Mouse (Mus musculus) intestine, embryonic 16.5 days (tissue): ENCODE data around the gene Mien1. TPM values are rescaled to one million over a fixed set of nuclear protein-coding genes. Genes with fewer than 3 reads are reported as not detected.

Source experiments
- ATAC-seq: fragments of 200-750 bp; cut with Nextera tagmentation; 2 replicates; pipeline ENCODE4 v1.8.0; 2017; ENCODE audit warnings: moderate TSS enrichment, moderate library complexity
- H3K27ac ChIP-seq: fragments of 300-500 bp; sonication (generic); 2 replicates; pipeline ENCODE4 v1.5.1; 2014; ENCODE audit warnings: mild to moderate bottlenecking, low read length
- H3K27me3 ChIP-seq: fragments of 300-500 bp; sonication (generic); replicated peaks from 2 replicates; pipeline ENCODE4 v1.6.1; 2014; ENCODE audit warnings: low read length, control low read depth, mixed read lengths; ENCODE audit not compliant: control insufficient read depth, insufficient read depth
- H3K36me3 ChIP-seq: fragments of 300-500 bp; sonication (generic); 2 replicates; pipeline ENCODE4 v1.6.1; 2014; ENCODE audit warnings: low read length, control low read depth; ENCODE audit not compliant: control insufficient read depth, insufficient read depth
- H3K4me1 ChIP-seq: fragments of 300-500 bp; sonication (generic); 2 replicates; pipeline ENCODE4 v1.6.1; 2014; ENCODE audit warnings: low read length, control low read depth, mixed read lengths; ENCODE audit not compliant: control insufficient read depth, insufficient read depth
- H3K4me2 ChIP-seq: fragments of 300-500 bp; sonication (generic); 2 replicates; pipeline ENCODE4 v1.6.1; 2014; ENCODE audit warnings: low read depth, low read length, control low read depth
- H3K4me3 ChIP-seq: fragments of 300-500 bp; sonication (generic); 2 replicates; pipeline ENCODE4 v1.5.1; 2014; ENCODE audit warnings: mild to moderate bottlenecking, low read length
- H3K9ac ChIP-seq: fragments of 300-500 bp; sonication (generic); 2 replicates; pipeline ENCODE4 v1.6.1; 2014; ENCODE audit warnings: low read depth, low read length
- H3K9me3 ChIP-seq: fragments of 300-500 bp; sonication (generic); 2 replicates; pipeline ENCODE4 v1.6.1; 2016; ENCODE audit warnings: low read length, control low read depth; ENCODE audit not compliant: control insufficient read depth
- WGBS: fragments of 180-500 bp; shearing (Covaris S2); extraction: QIAGEN DNeasy Blood & Tissue Kit; methylation state at CpG from one replicate; pipeline ENCODE4 v1.1.7; 2014; 5-methylcytosine and 5-hydroxymethylcytosine counted together
- polyA plus RNA-seq: library from polyadenylated mRNA; unstranded; fragments of >200 nt; fragmentation: Nextera tagmentation; extraction: Ambion mirVana; gene quantifications from 2 replicates; pipeline ENCODE4 v1.2.1, GENCODE M21; 2015

Gene Mien1
- polyA plus RNA-seq, 1 experiment from 2014 or later = 279 TPM

GRCm38 (mm10) chr11:98388282-98388681 lies 50.5 kb downstream of the Mien1 start:
- WGBS = 75% methylated on average over 10 of the region's 10 CpGs
- no peak for ATAC-seq
- Histone ChIP-seq H3K9ac (no peak overlapping the region), H3K27me3 (peaks cover 17% of the 10 kb centered on the region), H3K4me3 (no peak overlapping the region), H3K36me3 (no peaks in the 10 kb centered on the region), H3K4me2 (no peak overlapping the region), H3K27ac (no peak overlapping the region), H3K4me1 (peaks cover 24% of the 10 kb centered on the region), H3K9me3 (no peaks in the 10 kb centered on the region)

Other genes starting within 250 kb of the Mien1 start
- 50.3 and 52.4 TPM in 2 replicates for gene Med1, start 245.7 kb downstream of the Mien1 start, polyA plus RNA-seq
- 6.2 and 6.5 TPM in 2 replicates for gene Cdk12, start 235.9 kb downstream of the Mien1 start, polyA plus RNA-seq
- 0.05 TPM in 1 of 2 replicates, not detected in the other for gene Neurod2, start 109.3 kb downstream of the Mien1 start, polyA plus RNA-seq
- gene Ppp1r1b, start 90.6 kb downstream of the Mien1 start, polyA plus RNA-seq = 91.7 and 92.3 TPM in 2 replicates
- gene Stard3, start 80.6 kb downstream of the Mien1 start, polyA plus RNA-seq = 44.8 and 44.9 TPM in 2 replicates
- 0.28 TPM in 1 of 2 replicates, not detected in the other for gene Tcap, start 55.2 kb downstream of the Mien1 start, polyA plus RNA-seq
- 0.16 TPM in 1 of 2 replicates, not detected in the other for gene Pnmt, start 52.5 kb downstream of the Mien1 start, polyA plus RNA-seq
- 19.5 and 20.4 TPM in 2 replicates for gene Pgap3, start 38.5 kb downstream of the Mien1 start, polyA plus RNA-seq
- 33.8 and 37.5 TPM in 2 replicates for gene Erbb2, start 26.5 kb downstream of the Mien1 start, polyA plus RNA-seq
- gene Grb7, start 7.4 kb upstream of the Mien1 start, polyA plus RNA-seq = 87.1 and 87.3 TPM in 2 replicates
- gene Ikzf3, start 107.0 kb upstream of the Mien1 start, polyA plus RNA-seq = 0.23 and 0.24 TPM in 2 replicates
- gene Zpbp2, start 112.1 kb upstream of the Mien1 start, polyA plus RNA-seq = 0.92 and 1.0 TPM in 2 replicates
- gene Ormdl3, start 148.4 kb upstream of the Mien1 start, polyA plus RNA-seq = 62.9 and 65.2 TPM in 2 replicates
- gene Lrrc3c, start 159.3 kb upstream of the Mien1 start, polyA plus RNA-seq = not detected in 2 replicates
- 0.33 and 0.57 TPM in 2 replicates for gene Gm12355, start 186.7 kb upstream of the Mien1 start, polyA plus RNA-seq
- gene Gsdma3, start 187.4 kb upstream of the Mien1 start, polyA plus RNA-seq = not detected in 2 replicates
- 0.58 and 0.93 TPM in 2 replicates for gene Gsdma2, start 207.8 kb upstream of the Mien1 start, polyA plus RNA-seq
- gene Gsdma, start 225.4 kb upstream of the Mien1 start, polyA plus RNA-seq = 0.06 TPM in 1 of 2 replicates, not detected in the other
- 169 and 181 TPM in 2 replicates for gene Psmd3, start 243.6 kb upstream of the Mien1 start, polyA plus RNA-seq